Mouse (Mus musculus): ENCODE measurements around the gene Clptm1. TPM values are rescaled to one million over a fixed set of nuclear protein-coding genes. Genes with fewer than 3 reads are reported as not detected.
"Not testable (repeated sequence)": the region's sequence is repeated elsewhere in the genome, so short reads cannot be mapped to it uniquely, and the experiment has no call there.

Gene Clptm1
- polyA plus RNA-seq, 1 experiment from 2014 or later, result 89.9 TPM

GRCm38 (mm10) chr7:19620811-19621210 lies 44.0 kb downstream of the Clptm1 start:
- peaks cover 6% of the 10 kb centered on the region; the same call in 1 of the 2 replicates for H3K4me1 ChIP-seq (replicated peaks; ENCODE audit: control insufficient read depth, insufficient read depth, low read length)
- 90% methylated on average over 7 of the region's 7 CpGs for WGBS
- no peak overlapping the region for H3K27ac ChIP-seq (ENCODE audit: low read depth, low read length)
- H3K4me2 ChIP-seq, result no peak overlapping the region
- peaks cover 6% of the 10 kb centered on the region for H3K27me3 ChIP-seq (replicated peaks; ENCODE audit: control insufficient read depth, insufficient read depth, low read length)
- ATAC-seq (replicated peaks; ENCODE audit: low FRiP score), result no peak
- no peak for DNase-seq (ENCODE audit: low spot score)
- H3K9ac ChIP-seq (ENCODE audit: low read depth, low read length), result no peak overlapping the region
- H3K9me3 ChIP-seq (ENCODE audit: control insufficient read depth, low read length), result no peaks in the 10 kb centered on the region
- H3K4me3 ChIP-seq (ENCODE audit: low read depth, low read length), result no peak overlapping the region
- no peaks in the 10 kb centered on the region for H3K36me3 ChIP-seq (ENCODE audit: control insufficient read depth, insufficient read depth, low read length)

GRCm38 (mm10) chr7:19619004-19619801 lies 45.6 kb downstream of the Clptm1 start:
- ATAC-seq (replicated peaks; ENCODE audit: low FRiP score), result peak; percentile 70
- H3K36me3 ChIP-seq (ENCODE audit: control insufficient read depth, insufficient read depth, low read length), result no peaks in the 10 kb centered on the region
- H3K9ac ChIP-seq (ENCODE audit: low read depth, low read length), result peak overlapping the region; percentile 54
- H3K4me3 ChIP-seq (ENCODE audit: low read depth, low read length), result peak overlapping the region; percentile 36
- whole genome bisulfite sequencing, result 12% methylated on average over 35 of the region's 35 CpGs
- no peaks in the 10 kb centered on the region for H3K9me3 ChIP-seq (ENCODE audit: control insufficient read depth, low read length)
- peak overlapping the region; percentile 71 for H3K4me2 ChIP-seq
- peaks cover 6% of the 10 kb centered on the region; the same call in 1 of the 2 replicates for H3K4me1 ChIP-seq (replicated peaks; ENCODE audit: control insufficient read depth, insufficient read depth, low read length)
- H3K27me3 ChIP-seq (replicated peaks; ENCODE audit: control insufficient read depth, insufficient read depth, low read length), result peaks cover 6% of the 10 kb centered on the region
- DNase-seq (ENCODE audit: low spot score), result peak; percentile 67
- H3K27ac ChIP-seq (ENCODE audit: low read depth, low read length), result no peak overlapping the region

DNA sequence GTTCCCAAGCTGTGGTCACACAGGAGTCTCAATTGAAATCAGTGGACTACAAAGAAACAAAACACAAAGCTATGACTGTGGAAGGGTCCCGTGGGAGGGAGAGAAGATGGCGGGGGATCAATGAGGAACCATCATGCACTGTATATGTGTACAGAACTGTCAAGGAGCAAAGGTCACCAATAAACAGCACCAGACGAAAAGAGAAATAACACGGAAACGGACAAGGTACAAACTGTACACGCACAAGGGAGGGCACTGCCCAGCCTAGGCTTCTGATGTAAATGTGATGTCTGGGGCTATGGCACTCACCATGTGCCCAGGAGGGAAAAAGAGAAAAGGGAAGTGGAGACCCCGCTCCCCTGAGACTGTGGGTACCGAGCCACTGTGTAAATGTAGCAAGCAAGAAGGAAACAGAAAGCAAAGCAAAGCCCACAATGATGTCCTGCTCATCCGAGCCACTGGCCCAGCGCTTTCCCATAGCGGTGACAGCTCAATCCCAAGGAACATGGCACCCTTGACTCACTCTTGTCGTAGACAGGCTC lies 49.7 kb downstream of the Clptm1 start:
- no peak overlapping the region for H3K9ac ChIP-seq (ENCODE audit: low read depth, low read length)
- DNase-seq (ENCODE audit: low spot score) (no peak), ATAC-seq (replicated peaks; ENCODE audit: low FRiP score) (no peak)
- H3K4me1 ChIP-seq (replicated peaks; ENCODE audit: control insufficient read depth, insufficient read depth, low read length), result peaks cover 6% of the 10 kb centered on the region; the same call in 1 of the 2 replicates
- H3K36me3 ChIP-seq (ENCODE audit: control insufficient read depth, insufficient read depth, low read length), result no peaks in the 10 kb centered on the region
- WGBS, result 82% methylated on average over 12 of the region's 12 CpGs
- H3K27ac ChIP-seq (ENCODE audit: low read depth, low read length), result no peak overlapping the region
- H3K27me3 ChIP-seq (replicated peaks; ENCODE audit: control insufficient read depth, insufficient read depth, low read length), result peaks cover 6% of the 10 kb centered on the region
- no peak overlapping the region for H3K4me3 ChIP-seq (ENCODE audit: low read depth, low read length)
- H3K9me3 ChIP-seq (ENCODE audit: control insufficient read depth, low read length), result no peaks in the 10 kb centered on the region
- H3K4me2 ChIP-seq, result no peak overlapping the region

DNA sequence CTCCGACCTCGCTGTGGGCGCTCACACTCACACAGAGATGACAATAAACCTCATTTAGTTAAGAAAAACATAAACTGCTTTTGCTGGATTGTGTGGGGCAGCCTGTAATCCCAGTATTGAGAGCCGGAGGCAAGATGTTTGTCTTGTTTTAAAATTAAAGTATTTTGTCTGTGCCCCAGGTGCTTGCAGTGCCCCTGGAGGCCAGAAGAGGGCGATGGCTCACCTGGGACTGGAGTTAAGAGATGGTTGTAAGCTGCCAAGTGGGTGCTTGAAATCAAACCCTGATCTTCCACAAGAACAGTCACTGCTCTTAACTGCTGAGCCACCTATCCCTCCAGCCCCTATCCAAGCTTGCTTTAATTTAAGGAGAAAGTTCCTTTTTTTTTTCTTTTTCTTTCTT lies 53.9 kb downstream of the Clptm1 start:
- H3K9me3 ChIP-seq (ENCODE audit: control insufficient read depth, low read length), result no peaks in the 10 kb centered on the region
- DNase-seq (ENCODE audit: low spot score), result no peak
- no peaks in the 10 kb centered on the region for H3K27me3 ChIP-seq (replicated peaks; ENCODE audit: control insufficient read depth, insufficient read depth, low read length)
- no peak overlapping the region for H3K4me3 ChIP-seq (ENCODE audit: low read depth, low read length)
- WGBS, result 79% methylated on average over 5 of the region's 5 CpGs
- H3K36me3 ChIP-seq (ENCODE audit: control insufficient read depth, insufficient read depth, low read length), result no peaks in the 10 kb centered on the region
- no peak for ATAC-seq (replicated peaks; ENCODE audit: low FRiP score)
- H3K9ac ChIP-seq (ENCODE audit: low read depth, low read length), result no peak overlapping the region
- no peak overlapping the region for H3K27ac ChIP-seq (ENCODE audit: low read depth, low read length)
- no peaks in the 10 kb centered on the region for H3K4me1 ChIP-seq (replicated peaks; ENCODE audit: control insufficient read depth, insufficient read depth, low read length)
- no peak overlapping the region for H3K4me2 ChIP-seq

DNA sequence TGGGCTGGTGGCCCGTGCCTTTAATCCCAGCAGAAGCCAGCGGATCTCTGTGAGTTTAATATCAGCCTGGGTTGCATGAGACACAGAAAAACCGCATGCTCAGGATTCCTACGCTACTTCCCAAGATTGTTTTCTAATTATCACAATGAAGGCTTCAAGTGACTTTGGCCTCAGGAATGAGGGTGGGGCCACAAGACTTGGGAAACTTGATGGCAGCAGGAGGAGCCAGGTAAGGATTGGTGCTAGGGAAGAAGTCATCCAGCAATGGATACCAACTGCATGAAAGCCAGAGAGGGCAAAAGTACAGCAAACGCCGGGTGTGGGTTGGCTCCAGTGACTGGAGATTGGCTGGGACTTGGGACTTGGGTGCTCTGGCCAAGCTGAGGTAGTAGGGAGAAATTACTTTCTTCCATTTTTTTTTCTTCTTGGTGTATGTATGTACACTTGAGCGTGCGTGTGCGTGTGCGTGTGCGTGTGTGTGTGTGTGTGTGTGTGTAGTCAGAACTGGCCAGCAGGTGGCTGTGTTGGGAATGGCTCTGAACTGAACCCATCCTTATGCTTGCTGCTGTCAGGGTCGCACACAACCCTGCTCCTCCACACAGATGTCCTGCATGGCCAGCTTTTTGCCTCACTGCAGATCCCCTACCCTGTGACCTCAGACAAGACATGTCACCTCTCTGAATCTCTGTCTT lies 55.0 kb downstream of the Clptm1 start:
- no peaks in the 10 kb centered on the region for H3K9me3 ChIP-seq (ENCODE audit: control insufficient read depth, low read length)
- no peak for ATAC-seq (replicated peaks; ENCODE audit: low FRiP score)
- 91% methylated on average over 12 of the region's 12 CpGs for WGBS
- no peak for DNase-seq (ENCODE audit: low spot score)
- no peaks in the 10 kb centered on the region for H3K27me3 ChIP-seq (replicated peaks; ENCODE audit: control insufficient read depth, insufficient read depth, low read length)
- H3K9ac ChIP-seq (ENCODE audit: low read depth, low read length), result no peak overlapping the region
- no peaks in the 10 kb centered on the region for H3K4me1 ChIP-seq (replicated peaks; ENCODE audit: control insufficient read depth, insufficient read depth, low read length)
- no peak overlapping the region for H3K4me3 ChIP-seq (ENCODE audit: low read depth, low read length)
- no peak overlapping the region for H3K4me2 ChIP-seq
- H3K27ac ChIP-seq (ENCODE audit: low read depth, low read length), result no peak overlapping the region
- H3K36me3 ChIP-seq (ENCODE audit: control insufficient read depth, insufficient read depth, low read length), result no peaks in the 10 kb centered on the region

GRCm38 (mm10) chr7:19607291-19607690 lies 57.5 kb downstream of the Clptm1 start:
- Histone ChIP-seq H3K4me1 (replicated peaks; ENCODE audit: control insufficient read depth, insufficient read depth, low read length) (peaks cover 15% of the 10 kb centered on the region), H3K27ac (ENCODE audit: low read depth, low read length) (no peak overlapping the region), H3K27me3 (replicated peaks; ENCODE audit: control insufficient read depth, insufficient read depth, low read length) (no peaks in the 10 kb centered on the region), H3K36me3 (ENCODE audit: control insufficient read depth, insufficient read depth, low read length) (peaks cover 4% of the 10 kb centered on the region; the same call in 1 of the 2 replicates), H3K9me3 (ENCODE audit: control insufficient read depth, low read length) (no peaks in the 10 kb centered on the region), H3K9ac (ENCODE audit: low read depth, low read length) (no peak overlapping the region), H3K4me2 (no peak overlapping the region), H3K4me3 (ENCODE audit: low read depth, low read length) (no peak overlapping the region)
- ATAC-seq (replicated peaks; ENCODE audit: low FRiP score), result no peak
- no peak for DNase-seq (ENCODE audit: low spot score)
- 77% methylated on average over 5 of the region's 5 CpGs for WGBS

DNA sequence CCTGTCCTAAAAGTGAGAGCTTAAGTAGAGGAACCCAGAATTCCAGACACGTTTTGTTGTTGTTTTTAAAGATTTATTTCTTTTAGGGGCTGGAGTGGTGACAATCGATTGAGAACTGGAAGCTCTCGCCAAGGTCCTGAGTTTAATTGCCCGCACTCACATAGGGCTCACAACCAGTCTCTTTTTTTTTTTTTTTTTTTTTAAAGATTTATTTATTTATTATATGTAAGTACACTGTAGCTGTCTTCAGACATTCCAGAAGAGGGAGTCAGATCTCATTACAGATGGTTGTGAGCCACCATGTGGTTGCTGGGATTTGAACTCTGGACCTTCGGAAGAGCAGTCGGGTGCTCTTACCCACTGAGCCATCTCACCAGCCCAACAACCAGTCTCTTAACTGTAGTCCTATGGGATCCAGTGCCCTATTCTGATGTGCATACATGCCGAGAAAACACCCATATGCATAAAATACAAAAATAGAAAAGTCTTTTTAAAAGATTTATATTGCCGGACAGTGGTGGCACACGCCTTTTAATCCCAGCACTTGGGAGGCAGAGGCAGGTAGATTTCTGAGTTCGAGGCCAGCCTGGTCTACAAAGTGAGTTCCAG lies 60.1 kb downstream of the Clptm1 start:
- Histone ChIP-seq H3K4me2 (peak overlapping the region; percentile 94), H3K4me3 (ENCODE audit: low read depth, low read length) (peak overlapping the region; percentile 91), H3K4me1 (replicated peaks; ENCODE audit: control insufficient read depth, insufficient read depth, low read length) (peaks cover 20% of the 10 kb centered on the region)
- H3K27me3 ChIP-seq (replicated peaks; ENCODE audit: control insufficient read depth, insufficient read depth, low read length); H3K27ac ChIP-seq (ENCODE audit: low read depth, low read length); H3K9ac ChIP-seq (ENCODE audit: low read depth, low read length); H3K9me3 ChIP-seq (ENCODE audit: control insufficient read depth, low read length); DNase-seq (ENCODE audit: low spot score); ATAC-seq (replicated peaks; ENCODE audit: low FRiP score); H3K36me3 ChIP-seq (ENCODE audit: control insufficient read depth, insufficient read depth, low read length): not testable (repeated sequence)
- WGBS, result 55% methylated on average over 10 of the region's 10 CpGs

DNA sequence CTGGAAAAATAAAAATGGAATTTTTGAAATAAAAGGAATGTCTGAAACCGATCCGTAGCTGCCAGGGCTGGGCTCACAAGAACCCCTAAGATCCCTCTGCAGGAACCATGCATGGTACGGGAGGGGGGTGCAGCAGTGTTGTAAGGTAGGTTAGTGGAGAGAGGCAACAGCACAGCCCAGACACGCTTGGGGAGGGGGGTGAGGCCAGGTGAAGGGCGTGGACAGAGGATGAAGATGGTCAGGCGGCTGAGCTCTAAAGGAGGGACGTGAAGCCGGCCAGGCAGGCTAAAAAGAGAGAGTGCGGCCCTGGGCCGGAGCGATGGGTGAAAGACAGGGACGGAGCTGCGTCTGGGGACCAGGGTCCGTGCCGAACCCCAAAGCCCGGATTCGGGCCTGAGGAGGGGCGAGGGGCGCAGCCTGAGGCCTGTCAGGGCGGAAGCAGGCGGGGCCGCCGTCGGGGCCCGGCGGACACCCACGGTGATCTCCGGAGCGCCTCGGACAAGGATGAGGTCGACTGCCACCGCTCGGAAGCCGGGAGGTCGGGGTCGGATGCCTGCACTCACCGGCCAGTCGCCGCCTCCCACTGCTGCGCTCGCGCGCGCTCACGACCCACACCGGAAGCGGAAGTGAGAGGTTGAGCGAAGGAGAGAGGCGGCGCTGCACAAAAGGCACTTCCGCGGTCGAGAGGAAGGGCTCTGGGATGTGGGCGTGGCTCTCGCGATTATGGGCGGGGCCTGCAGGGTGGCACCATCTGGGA lies 60.8 kb downstream of the Clptm1 start, which contains the start of gene Clasrp:
Gene Clasrp, minus strand, starts transcription at position 638 of the 757 bp plus-strand sequence.
- 1% methylated on average over 57 of the region's 57 CpGs for WGBS

More for the DNA sequence above, 60.8 kb downstream of the Clptm1 start, which contains the start of gene Clasrp:
- H3K27ac ChIP-seq (ENCODE audit: low read depth, low read length), result peak within 1 kb of the TSS; percentile 62
- peaks cover 14% of the 10 kb centered on the region for H3K36me3 ChIP-seq (ENCODE audit: control insufficient read depth, insufficient read depth, low read length)
- peak within 1 kb of the TSS; percentile 94 for H3K9ac ChIP-seq (ENCODE audit: low read depth, low read length)
- H3K4me2 ChIP-seq, result peak within 1 kb of the TSS; percentile 94
- peak within 1 kb of the TSS; percentile 91 for H3K4me3 ChIP-seq (ENCODE audit: low read depth, low read length)
- peaks cover 20% of the 10 kb centered on the region for H3K4me1 ChIP-seq (replicated peaks; ENCODE audit: control insufficient read depth, insufficient read depth, low read length)
- no peaks in the 10 kb centered on the region for H3K27me3 ChIP-seq (replicated peaks; ENCODE audit: control insufficient read depth, insufficient read depth, low read length)
- ATAC-seq (replicated peaks; ENCODE audit: low FRiP score), result peak; percentile 93
- DNase-seq (ENCODE audit: low spot score), result peak; percentile 95
- H3K9me3 ChIP-seq (ENCODE audit: control insufficient read depth, low read length), result no peaks in the 10 kb centered on the region
